Mouse (Mus musculus) MEL (cell line): ENCODE data around the gene Gm38431. TPM values are rescaled to one million over a fixed set of nuclear protein-coding genes. Genes with fewer than 3 reads are reported as not detected.
A peak's percentile ranks its signal among the peaks of the same experiment; 100 is the strongest.

Experiments
- DNase-seq: peaks from one replicate; pipeline ENCODE4 v3.0.0; 2011; ENCODE audit warnings: low read depth, low spot score
- H3K27ac ChIP-seq: 2 replicates; pipeline ENCODE4 v1.5.1; 2012; ENCODE audit warnings: low read depth, mild to moderate bottlenecking, control low read depth, low read length, moderate library complexity; ENCODE audit not compliant: control insufficient read depth
- H3K27me3 ChIP-seq, 2 experiments: fragments of 150-350 bp in 1 of 2; sonication (generic) in 1 of 2; 2 replicates each; pipeline ENCODE4 v1.6.1; 2012; ENCODE audit warnings: low read length in 2 of 2, mild to moderate bottlenecking in 2 of 2, improper control_type of control experiment in 1 of 2, moderate library complexity in 1 of 2; ENCODE audit not compliant: insufficient read depth in 2 of 2, control insufficient read depth in 1 of 2
- H3K36me3 ChIP-seq, 2 experiments: 2 replicates each; pipeline ENCODE4 v1.6.1; 2012 to 2014; ENCODE audit warnings: low read length in 2 of 2, improper control_type of control experiment in 1 of 2, inconsistent platforms in 1 of 2, mild to moderate bottlenecking in 1 of 2; ENCODE audit not compliant: insufficient read depth in 2 of 2, control insufficient read depth in 1 of 2
- H3K4me1 ChIP-seq, 2 experiments: fragments of 150-350 bp in 1 of 2; sonication (generic) in 1 of 2; 2 replicates each; pipeline ENCODE4 v1.6.1; 2012; ENCODE audit warnings: low read length in 2 of 2, improper control_type of control experiment in 1 of 2, mild to moderate bottlenecking in 1 of 2; ENCODE audit not compliant: insufficient read depth in 2 of 2, control insufficient read depth in 1 of 2
- H3K4me3 ChIP-seq, 2 experiments: fragments of 150-350 bp in 1 of 2; sonication (generic) in 1 of 2; 2 replicates each; pipeline ENCODE4 v1.5.1; 2012; ENCODE audit warnings: low read depth in 2 of 2, low read length in 2 of 2, mild to moderate bottlenecking in 2 of 2, moderate library complexity in 2 of 2, control low read depth in 1 of 2, improper control_type of control experiment in 1 of 2; ENCODE audit not compliant: control insufficient read depth in 1 of 2, insufficient read depth in 1 of 2
- H3K79me2 ChIP-seq: 2 replicates; pipeline ENCODE4 v1.6.1; 2012; ENCODE audit warnings: mild to moderate bottlenecking, low read length, moderate library complexity; ENCODE audit not compliant: control insufficient read depth, poor library complexity, insufficient read depth
- H3K9ac ChIP-seq: 2 replicates; pipeline ENCODE4 v1.6.1; 2012; ENCODE audit warnings: low read depth, mild to moderate bottlenecking, control low read depth, low read length, moderate library complexity; ENCODE audit not compliant: control insufficient read depth, poor library complexity, severe bottlenecking
- H3K9me3 ChIP-seq: fragments of 150-350 bp; sonication (generic); replicated peaks from 2 replicates; pipeline ENCODE4 v1.6.1; 2012; ENCODE audit warnings: mild to moderate bottlenecking, low read length, improper control_type of control experiment, moderate library complexity; ENCODE audit not compliant: insufficient read depth
- BHLHE40 ChIP-seq: IDR thresholded peaks from 2 replicates; pipeline ENCODE4 v1.6.1; 2012; ENCODE audit warnings: low read depth, mild to moderate bottlenecking, inconsistent platforms, low read length, improper control_type of control experiment, borderline replicate concordance
- CHD1 ChIP-seq: IDR thresholded peaks from 2 replicates; pipeline ENCODE4 v1.6.1; 2012; ENCODE audit warnings: low read depth, mild to moderate bottlenecking, inconsistent platforms, low read length, improper control_type of control experiment
- CTCF ChIP-seq, 3 experiments: IDR thresholded peaks in 2 of 3; conservative IDR thresholded peaks in 1 of 3; 2 replicates each; pipeline ENCODE4 v1.5.1; 2011 to 2012; ENCODE audit warnings: low read length in 3 of 3, low read depth in 2 of 3, mild to moderate bottlenecking in 2 of 3, improper control_type of control experiment in 1 of 3, inconsistent platforms in 1 of 3, mixed read lengths in 1 of 3, moderate library complexity in 1 of 3; ENCODE audit not compliant: control insufficient read depth in 1 of 3, insufficient read depth in 1 of 3, poor library complexity in 1 of 3, severe bottlenecking in 1 of 3
- E2F4 ChIP-seq: IDR thresholded peaks from 2 replicates; pipeline ENCODE4 v1.6.1; 2011; ENCODE audit warnings: low read depth, low read length, improper control_type of control experiment, borderline replicate concordance
- GATA1 ChIP-seq: IDR thresholded peaks from 2 replicates; pipeline ENCODE4 v1.6.1; 2011; ENCODE audit warnings: low read depth, low read length, improper control_type of control experiment
- JUND ChIP-seq: IDR thresholded peaks from 2 replicates; pipeline ENCODE4 v1.6.1; 2011; ENCODE audit warnings: low read depth, mild to moderate bottlenecking, improper control_type of control experiment, low read length
- MAFK ChIP-seq: IDR thresholded peaks from 2 replicates; pipeline ENCODE4 v1.6.1; 2011; ENCODE audit warnings: low read depth, mild to moderate bottlenecking, low read length, improper control_type of control experiment, borderline replicate concordance
- MAZ ChIP-seq: IDR thresholded peaks from 2 replicates; pipeline ENCODE4 v1.6.1; 2012; ENCODE audit warnings: low read depth, mild to moderate bottlenecking, inconsistent platforms, low read length, improper control_type of control experiment
- MEF2A ChIP-seq: IDR thresholded peaks from 2 replicates; pipeline ENCODE4 v1.6.1; 2014; ENCODE audit warnings: low read depth, mild to moderate bottlenecking, inconsistent platforms, low read length, improper control_type of control experiment; ENCODE audit not compliant: poor library complexity, insufficient replicate concordance, severe bottlenecking; ENCODE audit errors: extremely low read depth
- POLR2A ChIP-seq, 2 experiments: IDR thresholded peaks; 2 replicates each; pipeline ENCODE4 v1.6.1; 2011 to 2012; ENCODE audit warnings: low read length in 2 of 2, mild to moderate bottlenecking in 2 of 2, control low read depth in 1 of 2, improper control_type of control experiment in 1 of 2, low read depth in 1 of 2, moderate library complexity in 1 of 2; ENCODE audit not compliant: control insufficient read depth in 1 of 2, insufficient read depth in 1 of 2, poor library complexity in 1 of 2
- TAL1 ChIP-seq: IDR thresholded peaks from 2 replicates; pipeline ENCODE4 v1.6.1; 2012; ENCODE audit warnings: mild to moderate bottlenecking, inconsistent platforms, low read length, moderate library complexity, mixed read lengths
- USF1 ChIP-seq: IDR thresholded peaks from 2 replicates; pipeline ENCODE4 v1.6.1; 2014; ENCODE audit warnings: low read depth, mild to moderate bottlenecking, inconsistent platforms, low read length, improper control_type of control experiment, moderate library complexity
- ZKSCAN1 ChIP-seq: IDR thresholded peaks from 2 replicates; pipeline ENCODE4 v1.6.1; 2012; ENCODE audit warnings: low read depth, mild to moderate bottlenecking, inconsistent platforms, low read length, improper control_type of control experiment, moderate library complexity
- polyA plus RNA-seq, 2 experiments: library from polyadenylated mRNA; stranded (reverse) in 1 of 2; unstranded in 1 of 2; fragments of >175 nt in 1 of 2; fragments of >200 nt in 1 of 2; gene quantifications; 2 replicates each; pipeline versions ENCODE4 v1.2.1 to v1.2.4; 2012; ENCODE audit warnings: low replicate concordance in 2 of 2, low read depth in 1 of 2; ENCODE audit not compliant: insufficient read length in 2 of 2, insufficient read depth in 1 of 2, missing spikeins in 1 of 2
- total RNA-seq: library from RNA; depleted of rRNA; stranded (reverse); fragments of 300-350 nt; gene quantifications from 2 replicates; pipeline ENCODE4 v1.2.3, GENCODE M21; 2012

Gene Gm38431
- total and polyA plus RNA-seq, 3 experiments: 38.9 to 191 (median 42.1) TPM

DNA sequence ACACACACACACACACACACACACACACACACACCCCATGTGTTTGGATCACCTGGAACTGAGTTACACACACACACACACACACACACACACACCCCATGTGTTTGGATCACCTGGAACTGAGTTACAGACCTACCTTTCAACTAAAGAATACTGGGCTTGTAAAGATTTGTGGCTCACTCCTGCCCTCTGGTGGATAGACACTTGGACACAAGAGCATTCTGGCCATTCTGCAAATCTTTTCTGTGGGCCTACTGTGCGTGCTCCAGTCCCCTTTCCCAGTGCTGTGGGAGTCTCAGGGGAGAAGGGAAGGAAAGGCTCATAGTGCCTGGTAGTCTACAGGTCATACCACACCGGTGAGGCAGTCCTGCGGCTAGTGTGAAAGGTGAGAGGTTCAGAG, 45.4 kb upstream of the Gm38431 start:
- peak; percentile 94 for DNase-seq
- no peak overlapping the region for H3K9ac ChIP-seq
- H3K4me1 ChIP-seq: peaks cover 4 to 22% of the 10 kb centered on the region in 2 experiments
- no peaks in the 10 kb centered on the region for H3K27me3 ChIP-seq
- no peaks in the 10 kb centered on the region for H3K79me2 ChIP-seq
- H3K9me3 ChIP-seq: no peaks in the 10 kb centered on the region
- no peak overlapping the region for H3K4me3 ChIP-seq
- peaks cover 17 to 36% of the 10 kb centered on the region in 2 experiments for H3K36me3 ChIP-seq
- H3K27ac ChIP-seq: no peak overlapping the region
- peak in 1 of 3 experiments; percentile 97; a peak in 2 of 6 replicates for TF ChIP-seq CTCF (IDR thresholded peaks at IDR 0.05 in 2 of 3, conservative IDR thresholded peaks at IDR 0.05 in 1 of 3; ENCODE audit: control insufficient read depth in 1 of 3, insufficient read depth in 1 of 3, low read depth in 2 of 3, low read length in 3 of 3, poor library complexity in 1 of 3, severe bottlenecking in 1 of 3)
- peak in 1 of 2 experiments; percentile 67; a peak in 2 of 4 replicates for TF ChIP-seq POLR2A (IDR thresholded peaks at IDR 0.05; ENCODE audit: control insufficient read depth in 1 of 2, insufficient read depth in 1 of 2, low read depth in 1 of 2, low read length in 2 of 2, poor library complexity in 1 of 2)
- no peak for TF ChIP-seq MAZ
- no peak for TF ChIP-seq MEF2A
- no peak for TF ChIP-seq CHD1
- no peak for TF ChIP-seq MAFK
- TF ChIP-seq USF1: no peak

DNA sequence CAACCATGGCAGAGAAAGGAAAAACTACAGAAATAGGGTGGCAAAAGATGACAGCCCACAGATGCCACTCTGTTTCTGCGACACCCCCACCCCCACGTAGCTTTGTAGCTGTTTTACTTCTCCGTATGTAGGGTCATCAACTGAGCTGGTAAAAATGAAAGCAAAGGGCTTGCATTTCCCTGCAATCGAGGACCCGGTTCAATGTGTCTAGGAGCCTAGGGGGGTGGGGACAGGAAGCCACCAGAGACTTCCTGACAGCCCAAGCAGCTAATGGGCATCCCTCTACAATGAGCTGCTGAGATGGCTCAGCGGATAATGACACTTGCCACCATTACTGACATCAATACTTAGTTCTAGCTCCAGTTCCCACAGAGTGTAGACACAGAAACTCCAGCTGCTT, 44.6 kb upstream of the Gm38431 start:
- no peak for DNase-seq
- no peak overlapping the region for H3K9ac ChIP-seq
- TF ChIP-seq GATA1 (no peak), TAL1 (no peak), E2F4 (no peak), ZKSCAN1 (no peak), JUND (no peak)
- H3K4me1 ChIP-seq: peaks cover 4 to 26% of the 10 kb centered on the region in 2 experiments
- no peaks in the 10 kb centered on the region for H3K79me2 ChIP-seq
- H3K9me3 ChIP-seq: no peaks in the 10 kb centered on the region
- H3K27me3 ChIP-seq: no peaks in the 10 kb centered on the region
- peaks cover 22 to 27% of the 10 kb centered on the region in 2 experiments for H3K36me3 ChIP-seq
- H3K27ac ChIP-seq: no peak overlapping the region; the same call in 1 of the 2 replicates
- no peak overlapping the region for H3K4me3 ChIP-seq

DNA sequence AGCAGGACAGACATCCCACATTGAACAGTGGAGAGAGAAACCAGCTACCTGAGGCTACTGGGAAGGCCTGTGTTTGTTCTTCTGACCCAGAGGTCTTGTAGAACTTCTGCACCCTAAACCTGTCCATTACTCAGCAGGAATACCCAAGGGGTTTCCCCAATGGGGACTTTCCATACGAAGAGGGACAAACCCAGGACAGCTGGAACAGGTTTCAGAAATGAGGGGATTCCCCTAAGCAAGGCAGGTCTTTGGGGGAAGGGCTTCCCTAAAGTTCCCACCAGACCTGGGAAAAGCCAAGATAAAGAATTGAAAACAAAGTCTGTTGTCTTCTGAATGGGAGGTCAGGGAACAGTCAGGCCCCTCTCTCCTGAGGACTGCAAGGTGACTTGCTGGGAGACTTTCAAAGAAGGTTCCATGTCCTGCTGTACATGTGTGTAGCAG, 44.2 kb upstream of the Gm38431 start:
- no peaks in the 10 kb centered on the region; the same call in 1 of the 2 replicates for H3K79me2 ChIP-seq
- H3K9ac ChIP-seq: no peak overlapping the region
- H3K36me3 ChIP-seq: peaks cover 22 to 23% of the 10 kb centered on the region in 2 experiments
- no peak for DNase-seq
- no peaks in the 10 kb centered on the region for H3K9me3 ChIP-seq
- peaks cover 4 to 26% of the 10 kb centered on the region in 2 experiments for H3K4me1 ChIP-seq
- TF ChIP-seq GATA1 (no peak), POLR2A (IDR thresholded peaks at IDR 0.05; ENCODE audit: control insufficient read depth in 1 of 2, insufficient read depth in 1 of 2, low read depth in 1 of 2, low read length in 2 of 2, poor library complexity in 1 of 2) (no peak), BHLHE40 (no peak)
- TF ChIP-seq, all 39 proteins: peak for 0
- Histone ChIP-seq H3K27ac (no peak overlapping the region; the same call in 1 of the 2 replicates), H3K27me3 (no peaks in the 10 kb centered on the region), H3K4me3 (no peak overlapping the region)
